Mouse (Mus musculus) spleen, embryonic (tissue): ENCODE measurements around the gene Mknk2.

ENCODE experiments used
- CTCF ChIA-PET: fragments of 350-600 bp; sonication (Branson Sonifier 250); formaldehyde crosslinking; loops from one replicate; lab custom pipeline; 2022; lab: Charles Lee

Gene Mknk2

GRCm38 (mm10) chr10:80677942-80678436 lies at the start of gene Mknk2:
Gene Mknk2, minus strand, starts transcription at chr10:80678112.
- CTCF ChIA-PET, result interaction anchor here (0.6 to 1.9 kb wide), 5 partner anchors 10 to 454 kb away, joined by 3 to 11 read pairs (median 6); no protein-coding TSS in a partner anchor

DNA sequence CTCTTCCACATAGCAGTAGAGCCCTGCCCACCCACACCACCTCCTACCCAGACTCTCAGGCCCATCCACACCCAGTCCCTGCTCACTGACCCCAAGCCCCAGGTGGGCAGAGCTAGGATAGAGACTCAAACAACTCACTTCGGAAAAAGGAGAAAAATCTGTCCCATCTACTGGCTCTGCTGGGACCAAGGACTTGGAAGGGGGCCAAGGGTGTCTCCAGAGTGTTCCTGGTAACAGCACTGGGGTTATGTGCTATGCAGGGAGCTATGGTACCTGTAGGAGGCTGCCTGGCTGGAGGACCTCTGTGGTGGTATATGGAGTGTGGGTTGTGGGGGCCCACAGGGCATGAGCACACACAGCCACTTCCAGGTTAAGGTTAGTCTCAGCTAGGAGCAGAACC lies 39.4 kb upstream of the Mknk2 start:
- CTCF ChIA-PET, result interaction anchor here (0.7 kb wide), 1 partner anchor 109 kb away, joined by 3 read pairs; no protein-coding TSS in a partner anchor

- CTCF ChIA-PET, result no interaction called here
Observed at GRCm38 (mm10) chr10:80710834-80711233, 32.9 kb upstream of the Mknk2 start.

GRCm38 (mm10) chr10:80705479-80705878 lies 27.6 kb upstream of the Mknk2 start:
- CTCF ChIA-PET, result interaction anchor here (0.8 kb wide), 1 partner anchor 31 kb away, joined by 3 read pairs; no protein-coding TSS in a partner anchor

GRCm38 (mm10) chr10:80705033-80705432 lies 27.1 kb upstream of the Mknk2 start:
- CTCF ChIA-PET, result interaction anchor here (0.8 kb wide), 1 partner anchor 32 kb away, joined by 3 read pairs; no protein-coding TSS in a partner anchor

- CTCF ChIA-PET, result interaction anchor here (0.6 to 0.8 kb wide), 4 partner anchors 10 to 798 kb away, joined by 3 to 7 read pairs (median 4); no protein-coding TSS in a partner anchor
Observed at GRCm38 (mm10) chr10:80704418-80704817, 26.5 kb upstream of the Mknk2 start.

DNA sequence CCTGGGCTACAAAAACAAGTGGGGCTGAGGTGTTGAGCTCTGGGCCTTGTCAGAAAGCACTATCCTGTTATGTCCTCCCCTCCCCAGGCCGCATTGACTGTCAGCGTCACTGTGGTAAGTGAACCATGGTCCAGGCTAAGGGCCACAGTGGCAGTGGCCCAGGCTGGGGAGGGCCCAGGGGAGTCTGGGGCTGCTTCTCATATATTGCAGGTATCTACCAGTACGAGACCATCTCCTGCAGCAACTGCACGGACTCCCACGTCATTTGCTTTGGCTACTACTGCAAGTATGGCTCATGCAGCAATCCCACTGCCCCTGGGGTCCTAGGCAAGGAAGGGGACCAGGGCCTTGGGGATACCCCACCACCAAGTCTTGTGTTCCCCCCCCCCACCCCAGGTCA lies 25.7 kb upstream of the Mknk2 start:
- CTCF ChIA-PET, result interaction anchor here (0.6 to 1.3 kb wide), 5 partner anchors 9 to 798 kb away, joined by 3 to 7 read pairs (median 3); no protein-coding TSS in a partner anchor

DNA sequence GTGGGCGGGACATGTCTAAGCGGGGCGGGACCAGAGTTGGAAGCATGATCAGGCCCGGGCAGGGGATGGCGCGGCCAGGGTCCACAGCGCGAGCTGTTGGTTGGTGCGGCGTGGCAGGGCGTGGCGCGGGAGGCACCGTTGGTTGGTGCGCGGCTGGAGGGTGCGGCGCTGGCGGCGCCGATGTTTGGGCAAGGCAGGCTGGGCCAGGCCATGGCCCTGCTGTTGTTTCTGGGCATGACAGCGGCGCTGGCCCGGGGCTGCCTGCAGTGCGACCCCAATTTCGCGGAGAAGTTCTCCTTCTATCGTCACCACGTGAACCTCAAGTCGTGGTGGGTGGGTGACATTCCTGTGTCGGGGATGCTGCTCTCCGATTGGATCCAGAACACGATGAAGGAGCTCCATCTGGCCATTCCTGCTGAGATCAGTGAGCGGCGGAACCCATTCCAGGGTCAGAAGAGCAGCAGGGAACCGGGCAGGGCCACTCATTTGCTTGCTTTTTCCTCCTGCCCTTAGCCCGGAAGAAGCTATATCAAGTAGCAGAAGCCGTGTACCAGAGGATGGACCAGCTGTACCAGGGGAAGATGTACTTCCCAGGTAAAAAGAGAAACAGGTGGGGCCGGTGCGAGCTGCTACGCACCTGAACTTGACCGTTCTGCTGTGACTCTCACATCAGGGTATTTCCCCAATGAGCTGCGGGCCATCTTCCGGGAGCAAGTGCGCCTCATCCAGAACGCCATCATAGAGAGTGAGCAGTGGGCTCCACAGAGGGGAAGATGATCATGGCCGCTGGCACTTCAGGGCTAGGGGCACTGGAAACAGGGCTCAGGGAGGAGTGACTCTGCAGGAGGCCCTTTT lies 24.9 kb upstream of the Mknk2 start:
- CTCF ChIA-PET, result interaction anchor here (0.6 to 1.3 kb wide), 3 partner anchors 10 to 259 kb away, joined by 3 to 4 read pairs (median 3); no protein-coding TSS in a partner anchor

DNA sequence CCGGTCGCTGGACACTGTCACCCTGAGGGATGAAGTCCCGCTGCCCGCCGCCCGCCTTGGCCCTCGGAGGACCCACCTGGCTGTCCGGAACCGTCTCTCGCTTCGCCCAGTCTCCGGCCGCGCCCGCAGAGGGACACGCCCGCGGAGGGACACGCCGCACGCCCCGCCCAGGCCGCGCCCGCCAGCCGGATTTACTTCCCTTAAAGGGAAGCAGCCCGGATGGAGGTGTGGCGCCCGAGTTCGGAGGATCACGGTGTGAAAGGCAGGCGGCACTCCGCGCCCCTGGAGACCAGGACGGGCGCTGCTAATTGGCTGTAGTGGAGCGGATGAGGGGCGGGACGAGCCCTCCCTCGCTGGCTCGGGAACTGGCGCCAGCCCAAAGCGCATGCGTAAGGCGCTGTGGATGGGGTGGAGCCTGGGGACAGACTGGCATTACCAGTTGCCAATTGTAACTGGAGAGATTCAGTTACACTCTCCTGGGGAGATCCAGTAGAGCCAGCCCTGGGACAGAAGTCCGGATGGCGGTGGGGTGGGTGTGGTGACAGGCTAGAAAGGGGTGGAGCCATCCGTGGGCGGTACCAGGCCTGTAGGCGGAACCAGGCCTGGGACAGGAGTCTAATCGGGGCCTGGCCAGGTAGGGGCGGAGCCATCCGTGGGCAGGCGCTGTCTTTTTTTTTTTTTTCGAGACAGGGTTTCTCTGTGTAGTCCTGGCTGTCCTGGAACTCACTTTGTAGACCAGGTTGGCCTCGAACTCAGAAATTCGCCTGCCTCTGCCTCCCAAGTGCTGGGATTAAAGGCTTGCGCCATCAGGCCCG lies 24.0 kb upstream of the Mknk2 start, which contains the start of the genes Mob3a and Izumo4:
Mob3a (minus strand) TSS at position 257 of the 815 bp plus-strand sequence.
Izumo4 (plus strand) TSS at position 464 of the 815 bp plus-strand sequence.
- CTCF ChIA-PET, result interaction anchor here (0.6 kb wide), 1 partner anchor 124 kb away, joined by 3 read pairs; no protein-coding TSS in a partner anchor

DNA sequence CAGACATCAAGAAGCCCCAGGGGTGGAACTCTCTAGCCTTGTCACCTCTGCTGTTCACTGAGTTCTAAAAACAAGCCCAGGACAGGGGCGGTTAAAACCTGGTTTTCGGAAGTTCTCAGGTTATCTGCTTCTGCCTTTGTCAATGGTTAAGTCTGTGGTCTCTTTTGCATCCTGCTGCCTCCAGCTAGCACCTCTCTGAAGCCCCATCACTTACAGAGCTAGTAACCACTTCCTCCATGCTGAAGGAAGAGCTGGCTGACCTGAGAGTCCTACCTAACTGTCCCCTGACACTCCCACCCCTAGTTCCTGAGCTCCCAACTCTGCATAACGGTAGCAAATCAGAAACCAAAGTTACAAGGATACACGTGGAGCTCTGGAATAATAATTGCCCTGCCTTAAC lies 22.8 kb upstream of the Mknk2 start:
- CTCF ChIA-PET, result interaction anchor here (0.6 kb wide), 1 partner anchor 123 kb away, joined by 3 read pairs; no protein-coding TSS in a partner anchor

DNA sequence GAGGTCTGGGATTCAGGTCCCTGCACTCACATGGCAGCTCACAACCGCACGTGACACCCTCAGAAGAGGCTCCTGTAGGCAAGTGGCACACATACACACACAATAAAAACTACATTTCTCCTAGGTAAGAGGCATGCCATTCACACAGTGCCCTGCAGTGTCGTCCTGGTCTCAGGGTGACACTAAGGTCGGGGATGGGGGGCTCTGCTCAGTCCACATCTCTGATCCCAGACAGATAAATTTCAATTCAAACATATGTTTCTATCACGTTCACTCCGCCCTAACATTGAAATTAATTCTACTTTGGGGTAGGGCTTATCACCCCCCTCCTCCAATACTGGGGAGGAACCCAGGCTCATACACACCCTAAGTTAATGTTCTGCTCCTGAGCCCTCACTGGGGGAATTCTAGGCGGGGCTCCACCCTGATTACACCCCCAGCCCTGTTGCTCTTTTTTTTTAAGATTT lies 22.2 kb upstream of the Mknk2 start:
- CTCF ChIA-PET, result interaction anchor here (0.5 kb wide), 1 partner anchor 133 kb away, joined by 3 read pairs; no protein-coding TSS in a partner anchor

DNA sequence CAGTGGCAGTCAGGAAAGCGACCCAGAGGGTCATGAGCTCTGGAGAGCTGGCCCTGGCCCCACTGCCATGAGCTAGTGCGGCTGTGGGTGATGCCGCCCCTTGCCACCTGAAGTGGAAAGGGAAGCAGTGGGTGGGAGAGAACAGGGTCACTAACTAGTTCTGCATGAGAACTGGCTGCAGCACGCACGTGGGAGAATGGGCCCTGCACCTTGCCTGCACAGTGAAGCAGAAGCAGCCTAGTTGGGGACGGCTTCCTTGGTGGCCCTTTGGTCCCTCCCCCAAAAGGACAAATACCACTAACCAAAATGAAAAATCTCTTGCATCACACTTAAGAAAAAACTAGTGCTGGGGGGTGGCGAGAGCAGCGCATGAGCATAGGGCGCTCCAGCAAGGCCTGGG lies 20.7 kb upstream of the Mknk2 start:
- CTCF ChIA-PET, result no interaction called here

DNA sequence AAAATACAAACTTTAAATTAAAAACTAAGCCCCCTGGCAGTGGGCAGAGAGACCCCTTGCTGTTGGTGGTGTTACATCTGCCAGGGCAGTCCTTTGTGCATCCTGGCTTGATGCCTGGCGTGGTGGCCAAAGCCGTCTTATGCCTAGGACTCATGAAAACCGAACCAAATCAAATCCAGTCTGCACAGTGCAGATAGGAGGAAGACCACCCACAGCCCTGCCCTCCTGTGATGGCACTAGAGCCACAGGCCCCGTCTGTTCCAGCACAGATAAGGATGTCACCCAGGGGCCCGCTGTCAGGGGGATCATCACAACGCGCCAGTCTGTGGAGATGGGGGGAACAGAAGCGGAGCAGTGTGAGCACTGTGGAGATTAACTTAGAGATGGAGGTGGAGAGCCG lies 19.9 kb upstream of the Mknk2 start:
- CTCF ChIA-PET, result no interaction called here

DNA sequence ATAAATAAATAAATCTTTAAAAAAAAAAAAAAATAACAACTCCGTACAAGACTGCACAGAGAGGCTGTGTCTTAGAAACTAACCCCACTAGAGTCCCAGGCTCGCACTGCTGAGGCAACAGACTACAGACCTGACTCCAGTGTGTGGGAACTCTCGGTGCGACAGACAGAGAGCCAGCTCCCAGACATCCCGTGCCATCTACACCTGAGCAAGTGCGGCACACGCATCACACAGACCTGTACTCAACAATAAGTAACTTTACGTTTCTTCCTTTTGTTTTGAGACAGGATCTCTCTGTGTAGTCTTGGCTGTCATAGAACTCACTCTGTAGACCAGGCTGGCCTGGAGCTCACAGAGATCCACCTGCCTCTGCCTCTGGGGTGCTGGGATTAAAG lies 19.5 kb upstream of the Mknk2 start:
- CTCF ChIA-PET, result no interaction called here

- CTCF ChIA-PET, result interaction anchor here (0.5 to 0.9 kb wide), 2 partner anchors 10 to 318 kb away, joined by 3 to 6 read pairs; no protein-coding TSS in a partner anchor
Observed at GRCm38 (mm10) chr10:80696502-80697392, 18.8 kb upstream of the Mknk2 start.

- CTCF ChIA-PET, result interaction anchor here (0.5 to 0.9 kb wide), 3 partner anchors 9 to 319 kb away, joined by 3 to 6 read pairs (median 4); no protein-coding TSS in a partner anchor
Observed at GRCm38 (mm10) chr10:80695801-80696501, 18.0 kb upstream of the Mknk2 start.

DNA sequence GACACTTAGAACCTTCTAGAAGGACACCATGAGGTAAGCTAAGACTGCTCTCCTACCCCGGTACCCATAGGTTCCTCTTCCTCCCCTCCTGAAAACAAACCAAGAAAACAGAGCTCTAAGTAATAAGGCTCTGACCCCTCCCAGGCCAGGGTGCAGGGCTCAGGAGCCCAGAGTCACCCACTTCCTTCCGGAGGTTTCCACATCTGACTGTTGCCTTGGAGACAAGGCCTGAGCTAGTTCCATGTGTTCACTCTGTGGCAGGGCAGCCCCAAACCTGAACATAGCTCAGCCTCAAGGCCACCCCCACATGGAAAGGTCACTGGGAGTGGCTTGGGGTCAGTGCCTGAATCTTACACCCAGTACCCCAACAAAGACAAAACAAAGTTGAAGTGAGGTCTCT lies 17.3 kb upstream of the Mknk2 start:
- CTCF ChIA-PET, result interaction anchor here (0.6 kb wide), 1 partner anchor 58 kb away, joined by 4 read pairs; no protein-coding TSS in a partner anchor

- CTCF ChIA-PET, result interaction anchor here (0.6 kb wide), 1 partner anchor 10 kb away, joined by 6 read pairs; no protein-coding TSS in a partner anchor
Observed at GRCm38 (mm10) chr10:80694159-80694938, 16.4 kb upstream of the Mknk2 start.
